Mouse (Mus musculus) brain, embryonic 14.5 days (tissue): ENCODE results near the gene Ttll1.

Source experiments
- CTCF ChIP-seq: fragments of 200-500 bp; IDR thresholded peaks from 2 replicates; pipeline ENCODE4 v1.5.1; 2012; ENCODE audit warnings: inconsistent platforms, mild to moderate bottlenecking, moderate library complexity, borderline replicate concordance; ENCODE audit not compliant: insufficient read depth, insufficient read length; ENCODE audit errors: extremely low read depth
- POLR2A ChIP-seq: fragments of 200-500 bp; IDR thresholded peaks from 2 replicates; pipeline ENCODE4 v1.6.1; 2012; ENCODE audit warnings: mild to moderate bottlenecking, inconsistent platforms, borderline replicate concordance; ENCODE audit not compliant: poor library complexity, insufficient read depth, insufficient read length, severe bottlenecking; ENCODE audit errors: extremely low read depth

DNA sequence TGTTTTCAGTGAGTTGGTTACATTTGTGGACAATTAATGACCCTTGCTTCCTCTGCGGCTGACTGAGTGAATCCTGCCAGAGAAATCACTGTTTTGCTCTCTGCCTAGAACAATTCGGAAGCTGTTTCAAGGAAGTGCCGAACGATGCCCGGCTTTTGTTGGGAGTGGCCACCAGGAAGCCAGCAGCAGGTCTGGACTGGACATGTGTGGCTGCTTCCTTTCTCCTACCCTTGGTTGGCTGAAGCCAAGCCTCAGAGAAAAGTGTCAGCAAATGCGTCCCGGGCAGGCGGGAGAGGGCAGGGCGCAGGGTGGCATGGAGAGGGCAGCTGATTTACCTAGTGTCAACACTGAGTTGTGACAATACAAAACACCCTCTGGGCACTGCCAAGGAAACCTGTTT, 19.5 kb upstream of the Ttll1 start:
- no peak for TF ChIP-seq CTCF
- TF ChIP-seq POLR2A = no peak
